Mouse (Mus musculus) CD4-positive, CD25-positive, alpha-beta regulatory T cell, adult 2 months (primary cell): ENCODE measurements around the gene Six1.

Experiments used
- DNase-seq: peaks from one replicate; pipeline ENCODE4 v3.0.0-alpha.2; 2012; ENCODE audit warnings: low read depth, low spot score

The Six1 gene

DNA sequence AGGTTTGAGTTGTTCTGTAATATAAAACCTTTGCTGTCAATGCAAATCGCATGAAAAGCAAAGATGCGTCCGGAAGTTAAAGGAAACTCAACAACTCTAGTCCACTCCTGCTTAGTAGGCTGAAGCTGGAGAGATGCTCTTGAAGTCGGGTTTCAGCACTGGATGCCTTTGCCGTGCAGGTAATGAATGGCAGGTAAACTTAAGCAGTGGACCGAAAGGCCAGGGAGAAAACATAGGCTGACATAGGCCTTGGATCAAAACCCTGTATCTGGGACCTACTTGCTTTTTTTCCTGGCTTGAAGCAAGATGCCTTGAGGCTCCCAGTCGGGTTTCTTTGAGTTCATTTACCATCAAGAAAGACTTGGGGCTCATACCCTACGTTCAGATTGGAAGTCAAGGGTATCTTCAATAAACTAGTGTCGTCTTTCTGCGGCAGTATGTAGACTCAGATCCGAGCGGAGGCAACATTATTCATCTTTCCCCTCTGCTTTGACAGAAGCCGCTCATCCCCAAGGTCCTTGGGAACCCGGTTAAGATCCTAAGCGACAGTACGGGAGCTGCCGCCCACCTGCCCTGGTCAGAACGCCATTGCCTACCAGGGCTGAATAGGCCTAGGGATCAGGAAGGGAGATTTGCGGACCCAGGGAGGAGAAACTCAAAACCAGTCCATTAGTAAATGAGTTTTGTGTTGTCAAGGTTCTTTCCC lies 4.0 kb downstream of the Six1 start:
- no peak for DNase-seq

DNA sequence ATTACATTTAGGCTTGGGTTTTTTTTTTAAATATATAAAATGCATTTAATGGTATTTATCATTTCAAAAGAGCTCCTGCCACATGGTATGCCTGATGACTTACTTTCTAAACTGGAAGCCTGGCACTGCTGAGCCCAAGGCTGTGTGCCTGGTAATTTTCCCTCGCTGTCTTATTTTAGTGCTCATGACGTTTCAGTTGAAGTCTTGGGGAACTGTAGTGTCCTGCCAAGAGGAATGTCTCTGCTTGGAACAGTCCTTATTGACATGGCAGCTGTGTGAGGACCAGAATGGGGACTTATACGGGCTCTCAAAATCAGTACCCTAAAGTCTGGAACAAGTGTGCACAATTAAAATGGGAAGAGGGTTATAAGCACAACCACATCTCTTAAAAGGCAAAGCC lies 5.2 kb downstream of the Six1 start:
- DNase-seq, result no peak

DNA sequence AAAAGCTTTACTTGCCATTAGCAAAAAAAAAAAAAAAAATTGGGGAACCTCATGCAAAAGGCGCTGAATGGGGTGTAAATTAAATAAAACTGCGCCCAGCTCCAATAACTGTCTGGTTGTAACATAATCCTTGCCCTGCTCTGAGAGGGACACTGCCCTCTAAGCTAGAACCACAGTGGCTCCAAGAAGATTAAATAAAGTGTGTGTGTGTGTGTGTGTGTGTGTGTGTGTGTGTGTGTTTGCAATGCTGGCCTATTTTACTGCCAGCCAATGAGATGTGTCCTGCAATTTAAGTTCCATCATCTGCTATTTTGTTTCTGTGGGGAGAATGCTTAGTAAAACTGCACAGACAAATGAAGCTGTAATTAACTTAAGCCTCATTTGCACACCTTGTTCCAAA lies 6.1 kb downstream of the Six1 start:
- DNase-seq, result no peak

DNA sequence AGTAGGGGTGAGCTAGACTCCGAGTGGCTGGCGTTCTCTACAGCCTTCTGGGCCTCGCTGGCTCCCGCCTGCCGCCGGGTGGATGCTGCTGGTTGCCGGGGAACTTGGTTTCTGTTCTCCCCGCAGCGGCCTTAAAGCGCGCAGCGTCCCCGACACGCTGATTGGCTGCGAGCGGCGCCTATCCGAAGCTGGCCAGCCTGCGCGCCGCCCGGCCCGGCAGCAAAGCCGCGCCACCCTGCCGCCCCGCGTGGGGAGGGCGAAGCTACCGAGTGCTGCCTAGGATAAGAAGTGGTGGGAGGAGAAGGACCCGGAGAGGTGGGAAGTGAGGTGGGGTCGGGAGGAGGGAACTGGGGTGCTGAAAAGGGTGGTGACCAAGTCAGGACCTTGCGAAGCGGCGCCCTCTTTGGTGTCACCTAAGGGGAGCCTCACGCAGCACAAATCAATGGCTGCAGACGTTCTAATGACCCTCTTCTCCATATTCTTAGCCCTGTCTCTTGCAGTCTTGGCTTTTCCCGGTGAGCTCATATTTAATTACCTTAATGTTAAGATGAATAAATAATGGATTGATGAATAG lies 7.0 kb downstream of the Six1 start:
- DNase-seq, result peak; percentile 71

DNA sequence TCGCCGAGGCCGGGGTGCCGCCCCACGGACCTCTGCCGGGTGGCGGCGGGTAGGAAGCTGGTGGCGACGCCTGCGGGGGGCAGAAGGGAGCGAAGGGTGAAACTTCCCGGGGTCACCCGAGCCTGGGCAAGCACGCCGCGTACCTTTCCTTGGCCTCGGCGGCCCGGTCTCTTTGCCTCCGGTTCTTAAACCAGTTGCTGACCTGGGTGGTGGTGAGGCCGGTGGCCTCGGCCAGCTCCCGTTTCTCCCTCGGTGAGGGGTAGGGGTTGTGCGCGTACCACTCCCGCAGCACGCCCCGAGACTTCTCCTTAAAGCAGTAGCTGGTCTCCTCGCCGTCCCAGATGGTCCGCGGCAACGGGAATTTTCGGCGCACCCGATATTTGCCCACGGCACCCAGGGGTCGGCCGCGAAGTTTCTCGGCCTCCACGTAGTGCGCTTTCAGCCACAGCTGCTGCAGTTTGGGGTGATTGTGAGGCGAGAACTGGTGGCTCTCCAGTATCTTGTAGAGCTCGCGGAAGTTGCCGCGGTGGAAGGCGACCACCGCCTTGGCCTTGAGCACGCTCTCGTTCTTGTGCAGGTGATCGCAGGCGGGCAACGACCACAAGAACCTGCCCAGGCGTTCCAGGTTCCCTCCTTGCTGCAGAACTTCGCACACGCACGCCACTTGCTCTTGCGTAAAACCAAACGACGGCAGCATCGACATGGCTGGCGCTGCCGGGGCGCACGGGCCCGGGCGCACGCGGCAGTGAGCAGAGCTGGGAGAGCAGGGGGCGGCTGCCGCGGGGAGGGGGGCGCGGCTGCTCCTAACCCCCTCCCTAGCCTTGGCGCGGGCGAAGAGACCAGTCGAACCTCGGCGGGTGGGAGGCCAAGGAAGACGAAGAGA lies 7.7 kb downstream of the Six1 start:
- peak; percentile 46 for DNase-seq

DNA sequence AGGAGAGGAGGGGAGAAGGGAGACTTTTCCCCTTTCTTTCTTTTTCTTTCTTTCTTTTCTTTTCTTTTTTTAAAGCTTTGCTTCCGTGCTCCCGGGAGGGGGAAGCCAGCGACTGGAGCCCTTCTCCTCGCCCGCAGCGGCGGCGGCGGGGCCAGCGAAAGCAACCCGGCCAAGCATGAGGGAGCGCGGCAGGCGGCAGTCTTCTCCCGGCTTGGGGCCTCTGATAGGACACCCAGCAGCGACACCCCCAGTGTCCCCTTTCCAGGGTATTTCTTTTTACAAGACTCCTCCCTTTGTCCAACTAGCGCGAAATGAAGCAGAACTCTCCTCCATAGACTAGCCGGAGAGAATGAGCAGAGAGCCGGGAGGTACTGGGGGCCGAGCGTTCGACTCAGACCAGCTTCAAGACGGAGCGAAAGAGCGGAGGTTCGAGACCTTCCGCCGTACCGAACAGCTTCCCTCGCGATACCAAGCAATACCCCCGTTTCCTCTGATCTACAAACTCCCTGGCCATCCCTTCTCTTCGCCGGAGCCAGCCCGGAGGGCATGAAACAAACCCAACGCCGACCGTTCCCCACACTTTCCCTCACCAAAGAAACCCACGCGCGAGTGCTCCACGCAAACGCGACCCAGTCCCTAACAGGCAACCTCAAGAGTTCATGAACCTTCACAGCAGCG lies 8.5 kb downstream of the Six1 start:
- DNase-seq, result peak; percentile 40

DNA sequence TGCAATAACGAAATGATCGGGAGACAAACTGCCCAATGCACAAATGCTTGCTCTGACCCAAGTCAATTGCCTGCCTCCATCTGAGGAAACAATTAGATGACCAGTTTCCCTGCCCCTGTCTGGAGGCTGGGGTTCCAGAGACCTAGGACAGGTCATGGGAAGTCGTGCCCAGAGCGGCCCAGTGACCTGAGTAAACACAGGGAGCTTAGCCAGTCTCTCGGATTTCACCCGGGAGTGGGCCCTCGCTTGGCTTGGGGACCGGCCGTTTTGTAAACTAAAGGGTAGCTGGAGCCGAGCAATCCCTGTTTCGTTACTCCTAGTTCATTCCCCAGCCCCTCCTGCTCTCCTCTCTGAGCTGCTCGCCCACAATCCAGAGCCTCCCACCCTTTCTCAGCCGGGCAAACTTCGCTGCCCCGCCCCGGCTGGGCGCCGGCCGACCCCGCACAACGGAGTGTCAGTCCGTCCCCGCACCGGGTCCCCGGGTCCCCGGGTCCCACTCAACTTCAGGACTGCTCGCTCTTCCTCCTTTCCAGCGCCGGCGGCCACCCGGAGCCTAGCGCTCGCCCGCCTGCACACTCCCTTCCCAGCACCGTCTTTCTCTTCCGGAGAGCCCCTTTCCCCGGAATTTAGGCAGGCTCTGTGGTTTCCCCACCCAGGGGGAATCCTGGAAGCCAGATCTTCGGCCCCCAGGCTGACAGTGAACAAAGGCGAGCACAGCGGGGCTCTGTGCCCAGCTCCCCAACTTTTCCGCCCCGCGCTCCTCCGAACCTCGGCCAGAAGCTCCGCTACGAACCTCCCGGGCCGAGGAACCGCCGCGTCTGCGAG lies 9.3 kb downstream of the Six1 start:
- no peak for DNase-seq

DNA sequence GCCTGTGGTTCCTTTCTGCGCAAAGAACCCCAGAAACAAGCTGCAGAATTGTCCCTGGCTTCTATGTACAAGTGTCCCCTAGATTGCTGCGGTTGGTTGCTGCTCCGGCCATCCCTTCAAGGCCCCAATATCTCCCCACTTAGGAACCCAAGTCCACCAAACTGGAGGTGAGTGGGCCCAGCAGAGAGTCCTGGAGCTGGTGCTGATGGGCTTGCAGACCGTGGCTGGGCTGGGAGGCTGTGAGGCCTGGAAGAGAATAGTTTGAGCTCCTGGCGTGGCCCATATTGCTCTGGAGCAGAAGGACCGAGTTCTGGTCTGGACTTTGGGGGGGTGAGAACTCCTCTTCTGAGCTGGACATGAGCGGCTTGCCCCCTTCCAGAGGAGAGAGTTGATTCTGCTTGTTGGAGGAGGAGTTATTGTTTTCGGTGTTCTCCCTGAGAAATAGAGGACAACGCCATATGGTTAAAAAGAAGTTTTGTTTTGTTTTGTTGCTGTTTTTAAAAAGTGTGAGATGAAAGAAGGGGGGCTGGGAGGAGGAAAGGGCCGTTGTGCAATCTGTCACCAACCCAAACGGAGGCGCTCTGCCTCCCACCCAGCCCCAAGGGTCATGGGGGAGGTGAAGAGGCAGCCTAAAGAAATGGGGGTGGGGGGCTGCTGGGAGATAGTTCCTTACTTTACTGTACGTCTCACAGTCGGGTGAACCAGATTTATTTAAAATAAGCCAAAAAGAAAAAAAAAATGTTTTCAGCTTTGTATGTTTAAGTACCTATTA lies 10.1 kb downstream of the Six1 start:
- no peak for DNase-seq

DNA sequence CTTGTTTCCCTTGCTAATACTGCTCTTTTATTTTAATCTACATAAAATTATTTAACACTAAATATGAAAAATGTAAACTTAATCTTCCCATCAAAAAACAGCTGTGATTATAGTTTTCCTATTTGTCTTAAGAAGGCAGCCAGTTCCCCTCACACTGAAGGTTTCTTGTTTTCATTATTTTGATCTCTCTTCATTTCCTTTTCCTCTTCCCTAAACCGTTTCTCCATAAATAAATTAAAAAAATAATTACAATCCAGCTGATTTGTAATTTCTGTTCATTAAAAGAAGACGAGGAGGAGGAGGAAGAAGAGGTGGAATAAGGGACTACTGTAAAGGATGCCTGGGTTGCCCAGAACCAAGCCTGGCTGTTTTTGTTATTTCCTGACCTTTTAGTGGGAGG lies 10.8 kb downstream of the Six1 start:
- DNase-seq, result no peak

DNA sequence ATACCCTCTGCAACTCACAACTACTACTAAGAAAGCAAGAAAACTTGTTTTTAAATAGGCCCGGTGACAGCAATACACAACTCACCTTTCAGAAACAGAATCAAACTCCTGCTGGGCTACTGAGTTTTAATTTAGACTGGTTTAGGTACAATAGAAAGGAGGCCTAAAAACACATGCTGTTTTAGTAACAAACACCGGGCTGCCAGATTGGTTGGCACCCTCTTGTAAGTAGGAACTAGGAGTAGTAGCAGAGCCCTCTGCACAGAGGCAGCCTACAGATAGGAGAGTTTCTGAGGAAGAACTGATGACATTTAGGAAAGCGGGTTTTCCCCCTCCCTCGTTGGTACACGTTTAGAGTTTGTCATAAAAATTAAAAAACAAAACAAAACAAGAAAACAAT lies 11.3 kb downstream of the Six1 start:
- DNase-seq, result no peak

DNA sequence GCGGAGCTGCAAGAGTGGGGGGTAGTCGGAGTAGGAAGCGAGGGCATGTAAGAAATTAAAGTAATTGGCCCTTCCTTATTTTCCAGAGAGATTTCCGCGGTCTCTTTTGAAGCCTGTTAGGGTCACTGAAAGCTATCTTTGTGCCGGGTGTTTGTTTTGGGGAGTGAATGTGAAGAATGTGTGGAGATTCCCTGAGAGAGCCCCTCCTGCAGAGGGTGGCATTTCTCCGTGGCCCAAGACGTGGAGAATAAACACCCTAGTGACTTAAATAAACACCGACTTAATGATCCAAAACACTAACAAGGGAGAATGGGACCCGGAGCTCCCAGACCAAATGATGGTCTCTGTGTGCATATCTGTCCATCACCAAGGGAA lies 12.4 kb downstream of the Six1 start:
- DNase-seq, result no peak

DNA sequence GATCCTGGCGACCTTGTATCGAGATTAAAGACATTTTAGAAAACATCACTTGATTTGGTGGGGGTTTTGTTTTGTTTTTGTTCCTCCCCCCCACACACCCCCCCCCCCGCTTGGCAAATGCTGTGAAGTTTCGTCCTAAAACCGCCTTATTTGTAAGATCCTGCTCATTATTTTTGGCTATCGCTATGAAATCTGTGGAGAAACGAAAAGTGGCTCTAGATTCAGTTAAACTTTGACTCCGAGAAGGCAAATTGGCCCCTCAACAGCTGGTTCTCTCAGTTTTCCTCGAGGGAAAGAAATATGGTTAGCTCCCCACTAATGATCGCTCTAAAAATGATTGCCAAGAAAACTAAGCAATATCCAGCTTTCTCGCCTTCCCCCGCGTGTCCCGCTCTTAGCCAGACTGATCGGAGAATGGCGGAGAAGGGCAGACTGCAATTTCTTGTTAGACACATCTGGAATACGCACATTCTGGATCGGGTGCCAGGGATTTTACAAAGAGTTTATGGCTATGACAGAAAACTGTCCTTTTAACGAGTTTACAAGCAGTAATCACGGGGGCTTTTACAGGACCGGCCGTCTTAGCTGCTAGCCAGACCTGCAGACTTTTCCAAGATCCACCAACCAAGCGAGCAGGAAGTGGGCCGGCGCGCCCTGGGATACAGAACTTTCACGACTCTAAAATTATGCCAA lies 13.0 kb downstream of the Six1 start:
- DNase-seq, result no peak

DNA sequence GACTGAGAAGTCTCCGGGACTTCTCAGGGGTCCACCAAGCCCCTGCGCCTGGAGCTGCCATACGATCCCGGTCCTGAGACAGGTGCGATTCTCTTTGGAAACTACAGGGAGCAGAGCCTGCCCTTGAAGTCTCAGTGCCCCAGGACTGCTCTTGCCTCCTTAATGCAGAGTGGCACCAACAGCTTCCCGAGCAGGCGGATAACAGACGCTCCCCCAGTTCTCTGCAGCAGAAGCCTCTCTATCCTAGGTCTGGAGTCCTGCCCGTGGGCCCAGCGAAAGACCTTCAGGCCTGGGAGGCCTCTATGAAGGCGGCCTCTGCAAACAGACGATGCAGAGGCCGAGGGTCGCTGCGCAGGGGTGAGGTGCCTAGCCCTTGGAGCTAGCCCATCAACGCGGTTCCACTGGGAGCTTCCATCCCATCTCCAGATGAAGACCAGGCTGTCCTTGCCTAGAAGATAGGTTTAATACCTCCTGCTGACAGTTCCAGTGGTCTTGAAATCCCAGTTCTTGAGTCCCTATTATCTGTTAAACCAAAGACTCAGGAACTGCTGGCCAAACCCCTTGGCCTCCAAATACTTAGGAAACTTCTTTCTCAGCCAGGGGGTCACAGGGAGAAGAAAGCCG lies 13.6 kb downstream of the Six1 start:
- DNase-seq, result no peak

DNA sequence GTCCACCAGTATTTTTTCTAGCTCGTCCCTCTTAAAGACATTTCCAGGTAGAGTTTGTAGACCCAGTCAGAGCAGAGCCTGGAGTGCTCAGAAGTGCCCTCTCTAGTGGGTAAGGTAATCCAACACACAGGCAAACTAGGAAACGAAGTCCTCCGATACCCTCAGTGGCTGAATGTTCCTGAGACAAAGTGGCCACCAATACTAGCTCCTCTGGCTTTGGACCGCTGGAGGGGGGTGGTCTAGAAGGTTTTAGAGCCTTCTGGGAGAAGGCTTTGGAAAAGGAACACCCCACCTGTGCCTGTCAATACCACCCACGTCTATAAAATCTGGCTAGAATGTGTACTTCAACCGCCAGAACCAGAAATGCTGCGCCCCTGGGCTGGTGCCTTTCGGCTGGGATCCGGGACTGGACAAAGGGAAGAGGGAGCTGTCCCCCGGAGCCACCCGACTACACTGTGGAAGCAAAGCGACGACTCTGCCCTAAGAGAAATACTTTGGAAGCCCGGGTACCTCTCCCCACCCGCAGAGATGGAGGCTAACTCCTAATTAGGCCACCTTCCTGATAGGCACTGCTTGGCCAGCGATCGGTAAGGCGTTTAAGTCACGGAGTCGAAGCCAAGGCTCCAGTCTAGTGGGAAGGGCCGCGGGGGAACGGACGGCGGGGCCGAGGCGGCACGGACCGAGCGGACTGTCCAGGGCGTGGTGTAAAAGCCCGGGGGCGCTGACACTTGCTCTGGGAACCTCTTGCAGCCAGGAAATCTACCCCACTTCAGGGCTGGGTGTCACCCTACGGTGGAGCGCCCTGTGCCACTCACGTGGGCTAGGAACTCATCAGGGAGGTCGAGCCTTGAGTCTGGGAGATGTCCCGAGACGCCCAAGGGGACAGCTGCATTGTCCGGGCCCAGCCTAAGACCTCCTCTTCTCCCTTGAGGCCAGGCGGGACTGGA lies 14.4 kb downstream of the Six1 start:
- DNase-seq, result no peak

DNA sequence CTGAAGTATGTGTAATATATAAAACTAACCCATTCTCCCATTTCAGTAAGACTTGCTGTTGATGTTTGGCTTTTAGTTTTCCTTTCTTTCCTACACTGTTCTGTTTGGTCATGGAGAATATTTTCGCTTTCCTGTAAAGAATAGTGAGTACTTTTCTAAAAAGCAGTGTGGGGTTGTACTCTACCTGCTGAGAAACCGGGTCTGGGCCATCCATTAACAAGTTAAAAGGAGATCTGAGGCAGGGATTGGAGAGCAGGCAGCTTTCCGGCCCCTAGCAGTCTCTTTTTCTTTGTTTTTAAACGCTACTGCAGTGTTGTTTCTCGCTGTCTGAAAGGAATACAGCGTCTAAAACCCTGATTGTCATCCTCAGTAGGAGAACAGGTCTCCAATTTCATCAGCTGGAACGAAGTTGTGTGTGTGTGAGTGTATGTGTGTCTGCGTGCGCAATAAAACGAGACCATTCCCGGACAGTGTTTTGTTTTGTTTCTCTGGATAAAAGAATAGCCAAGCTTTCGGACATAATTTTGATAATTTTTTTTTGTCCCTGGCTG lies 15.2 kb downstream of the Six1 start:
- DNase-seq, result no peak

DNA sequence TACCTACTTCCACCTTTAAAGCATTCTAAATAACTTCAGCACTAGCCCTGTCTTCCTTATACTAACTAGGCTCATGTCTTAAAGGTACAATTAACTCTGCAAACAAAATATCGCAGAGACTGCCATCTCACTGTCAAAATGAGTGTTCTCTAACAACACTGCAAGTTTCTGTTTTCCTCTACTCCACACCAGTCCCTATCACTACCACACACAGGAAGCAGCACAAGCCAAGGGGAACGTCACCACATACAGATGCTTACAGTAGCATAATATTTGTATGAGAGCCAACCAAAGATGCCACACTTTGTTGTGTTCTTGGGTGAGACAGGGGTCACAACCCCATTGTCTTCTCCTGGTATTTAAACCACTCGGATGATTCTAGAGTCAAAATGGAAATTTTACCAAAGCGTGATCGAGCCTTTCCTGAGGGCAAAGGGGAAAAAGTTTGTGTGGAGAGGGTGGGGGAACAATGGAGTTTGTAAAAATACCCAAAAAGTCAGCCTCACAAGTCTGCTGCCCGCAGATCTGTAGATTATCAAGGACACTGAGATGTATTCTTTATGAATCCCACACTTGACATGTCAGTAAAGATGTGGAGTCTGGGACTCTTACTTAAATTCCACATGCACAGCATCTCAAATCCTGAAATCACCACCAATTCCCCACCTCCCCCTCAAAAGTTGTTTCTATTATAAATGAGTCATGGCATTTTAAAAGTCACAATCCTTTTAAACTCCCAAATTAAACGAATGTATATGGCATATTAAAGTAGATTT lies 16.1 kb downstream of the Six1 start:
- DNase-seq, result no peak
